Mouse (Mus musculus) forebrain, embryonic 11.5 days (tissue): ENCODE measurements around the gene Ect2l. TPM values are rescaled to one million over a fixed set of nuclear protein-coding genes. Genes with fewer than 3 reads are reported as not detected.

Source experiments
- ATAC-seq: fragments of 200-750 bp; cut with Nextera tagmentation; replicated peaks from 2 replicates; pipeline ENCODE4 v1.8.0; 2017; ENCODE audit warnings: moderate TSS enrichment; ENCODE audit not compliant: low FRiP score
- DNase-seq: peaks from one replicate; pipeline ENCODE4 v3.0.0-alpha.2; 2017; ENCODE audit warnings: low spot score
- H3K27ac ChIP-seq: fragments of 300-500 bp; sonication (generic); 2 replicates; pipeline ENCODE4 v1.5.1; 2014; ENCODE audit warnings: low read depth, low read length
- H3K27me3 ChIP-seq: fragments of 300-500 bp; sonication (generic); 2 replicates; pipeline ENCODE4 v1.6.1; 2014; ENCODE audit warnings: mild to moderate bottlenecking, low read length, mixed read lengths; ENCODE audit not compliant: control insufficient read depth, insufficient read depth
- H3K36me3 ChIP-seq: fragments of 300-500 bp; sonication (generic); 2 replicates; pipeline ENCODE4 v1.6.1; 2014; ENCODE audit warnings: mild to moderate bottlenecking, low read length, moderate library complexity, mixed read lengths; ENCODE audit not compliant: control insufficient read depth, insufficient read depth
- H3K4me1 ChIP-seq: fragments of 300-500 bp; sonication (generic); replicated peaks from 2 replicates; pipeline ENCODE4 v1.6.1; 2014; ENCODE audit warnings: low read length, mixed read lengths; ENCODE audit not compliant: control insufficient read depth, insufficient read depth
- H3K4me2 ChIP-seq: fragments of 300-500 bp; sonication (generic); 2 replicates; pipeline ENCODE4 v1.6.1; 2014; ENCODE audit warnings: low read depth, mild to moderate bottlenecking, low read length, moderate library complexity, mixed read lengths; ENCODE audit not compliant: severe bottlenecking
- H3K4me3 ChIP-seq: fragments of 300-500 bp; sonication (generic); 2 replicates; pipeline ENCODE4 v1.5.1; 2014; ENCODE audit warnings: low read depth, low read length
- H3K9ac ChIP-seq: fragments of 300-500 bp; sonication (generic); 2 replicates; pipeline ENCODE4 v1.6.1; 2014; ENCODE audit warnings: low read length
- H3K9me3 ChIP-seq: fragments of 300-500 bp; sonication (generic); 2 replicates; pipeline ENCODE4 v1.6.1; 2016; ENCODE audit warnings: low read length, mixed read lengths; ENCODE audit not compliant: control insufficient read depth
- WGBS: fragments of 180-500 bp; shearing (Covaris S2); extraction: QIAGEN DNeasy Blood & Tissue Kit; methylation state at CpG from one replicate; pipeline ENCODE4 v1.1.7; 2014; 5-methylcytosine and 5-hydroxymethylcytosine counted together
- polyA plus RNA-seq: library from polyadenylated mRNA; unstranded; fragments of >200 nt; fragmentation: Nextera tagmentation; extraction: Ambion mirVana; gene quantifications from 2 replicates; pipeline ENCODE4 v1.2.1, GENCODE M21; 2014

The Ect2l gene
- polyA plus RNA-seq, 1 experiment from 2014 or later: 0.49 TPM

GRCm38 (mm10) chr10:18182246-18182645, 28.4 kb downstream of the Ect2l start:
- H3K9ac ChIP-seq: no peak overlapping the region
- H3K9me3 ChIP-seq: no peaks in the 10 kb centered on the region
- no peaks in the 10 kb centered on the region for H3K4me1 ChIP-seq
- H3K27ac ChIP-seq: no peak overlapping the region
- no peaks in the 10 kb centered on the region for H3K36me3 ChIP-seq
- 87% methylated on average over 5 of the region's 5 CpGs for WGBS
- DNase-seq (no peak), ATAC-seq (no peak)
- no peaks in the 10 kb centered on the region for H3K27me3 ChIP-seq
- no peak overlapping the region for H3K4me2 ChIP-seq
- no peak overlapping the region for H3K4me3 ChIP-seq

- 69% methylated on average over 2 of the region's 2 CpGs for WGBS
- no peaks in the 10 kb centered on the region for H3K9me3 ChIP-seq
- H3K36me3 ChIP-seq: no peaks in the 10 kb centered on the region
- H3K27me3 ChIP-seq: no peaks in the 10 kb centered on the region
- H3K4me3 ChIP-seq: no peak overlapping the region
- no peaks in the 10 kb centered on the region for H3K4me1 ChIP-seq
- no peak overlapping the region for H3K9ac ChIP-seq
- H3K27ac ChIP-seq: no peak overlapping the region
- no peak overlapping the region for H3K4me2 ChIP-seq
- no peak for DNase-seq
- ATAC-seq: no peak
Observed at GRCm38 (mm10) chr10:18177304-18177703, 33.4 kb downstream of the Ect2l start.

- Histone ChIP-seq H3K36me3 (no peaks in the 10 kb centered on the region), H3K4me2 (no peak overlapping the region), H3K9me3 (no peaks in the 10 kb centered on the region), H3K4me1 (no peaks in the 10 kb centered on the region), H3K27me3 (no peaks in the 10 kb centered on the region), H3K27ac (no peak overlapping the region), H3K4me3 (no peak overlapping the region), H3K9ac (no peak overlapping the region)
- ATAC-seq (no peak), DNase-seq (no peak)
- 91% methylated on average over 7 of the region's 7 CpGs for WGBS
Observed at GRCm38 (mm10) chr10:18176722-18177121, 34.0 kb downstream of the Ect2l start.

- Histone ChIP-seq H3K4me2 (no peak overlapping the region), H3K27ac (no peak overlapping the region), H3K27me3 (no peaks in the 10 kb centered on the region), H3K9me3 (no peaks in the 10 kb centered on the region), H3K36me3 (no peaks in the 10 kb centered on the region), H3K4me3 (no peak overlapping the region), H3K4me1 (no peaks in the 10 kb centered on the region), H3K9ac (no peak overlapping the region)
- DNase-seq (no peak), ATAC-seq (no peak)
- 94% methylated on average over 6 of the region's 6 CpGs for WGBS
Observed at GRCm38 (mm10) chr10:18175087-18175486, 35.6 kb downstream of the Ect2l start.

- no peak overlapping the region for H3K4me2 ChIP-seq
- no peak overlapping the region for H3K27ac ChIP-seq
- no peak overlapping the region for H3K4me3 ChIP-seq
- ATAC-seq: no peak
- 89% methylated on average over 7 of the region's 7 CpGs for WGBS
- H3K9ac ChIP-seq: no peak overlapping the region
- DNase-seq: no peak
- no peaks in the 10 kb centered on the region for H3K36me3 ChIP-seq
- H3K4me1 ChIP-seq: no peaks in the 10 kb centered on the region
- no peaks in the 10 kb centered on the region for H3K9me3 ChIP-seq
- no peaks in the 10 kb centered on the region for H3K27me3 ChIP-seq
Observed at GRCm38 (mm10) chr10:18162435-18162971, 48.2 kb downstream of the Ect2l start.

- ATAC-seq (no peak), DNase-seq (no peak)
- Histone ChIP-seq H3K9me3 (no peaks in the 10 kb centered on the region), H3K36me3 (no peaks in the 10 kb centered on the region), H3K9ac (no peak overlapping the region), H3K27me3 (no peaks in the 10 kb centered on the region), H3K27ac (no peak overlapping the region), H3K4me3 (no peak overlapping the region), H3K4me1 (no peaks in the 10 kb centered on the region), H3K4me2 (no peak overlapping the region)
- WGBS: 85% methylated on average over 3 of the region's 3 CpGs
Observed at GRCm38 (mm10) chr10:18147224-18147623, 63.5 kb downstream of the Ect2l start.

- Histone ChIP-seq H3K27me3 (no peaks in the 10 kb centered on the region), H3K27ac (no peak overlapping the region), H3K4me1 (no peaks in the 10 kb centered on the region), H3K36me3 (no peaks in the 10 kb centered on the region), H3K4me2 (no peak overlapping the region), H3K9ac (no peak overlapping the region), H3K4me3 (no peak overlapping the region), H3K9me3 (no peaks in the 10 kb centered on the region)
- ATAC-seq (no peak), DNase-seq (no peak)
- 88% methylated on average over 6 of the region's 6 CpGs for whole genome bisulfite sequencing
Observed at GRCm38 (mm10) chr10:18142231-18142630, 68.5 kb downstream of the Ect2l start.

- ATAC-seq (no peak), DNase-seq (no peak)
- Histone ChIP-seq H3K4me1 (no peaks in the 10 kb centered on the region), H3K4me2 (no peak overlapping the region), H3K27ac (no peak overlapping the region), H3K36me3 (no peaks in the 10 kb centered on the region), H3K4me3 (no peak overlapping the region), H3K9me3 (no peaks in the 10 kb centered on the region), H3K27me3 (no peaks in the 10 kb centered on the region), H3K9ac (no peak overlapping the region)
- WGBS: 85% methylated on average over 2 of the region's 2 CpGs
Observed at GRCm38 (mm10) chr10:18141389-18141788, 69.3 kb downstream of the Ect2l start.

GRCm38 (mm10) chr10:18139615-18140014, 71.1 kb downstream of the Ect2l start:
- H3K4me2 ChIP-seq: peak overlapping the region; percentile 12; the same call in 1 of the 2 replicates
- no peak overlapping the region for H3K4me3 ChIP-seq
- H3K27me3 ChIP-seq: no peaks in the 10 kb centered on the region
- 88% methylated on average over 5 of the region's 5 CpGs for WGBS
- ATAC-seq (0 out of 2 replicates have a peak, but pooled peaks have one; percentile 53), DNase-seq (no peak)
- H3K4me1 ChIP-seq: no peaks in the 10 kb centered on the region
- H3K9me3 ChIP-seq: no peaks in the 10 kb centered on the region
- H3K36me3 ChIP-seq: no peaks in the 10 kb centered on the region
- no peak overlapping the region for H3K27ac ChIP-seq
- no peak overlapping the region for H3K9ac ChIP-seq
